Mouse (Mus musculus) small intestine, adult 2 months (tissue): ENCODE measurements around the gene Satb2.

Experiments
- CTCF ChIP-seq: fragments of 200-500 bp; IDR thresholded peaks from 2 replicates; pipeline ENCODE4 v1.5.1; 2012; ENCODE audit warnings: low read depth, mild to moderate bottlenecking, control low read depth, inconsistent platforms, low read length, moderate library complexity, mixed read lengths; ENCODE audit not compliant: insufficient replicate concordance, insufficient read length; ENCODE audit errors: extremely low read depth
- POLR2A ChIP-seq: fragments of 200-500 bp; IDR thresholded peaks from 2 replicates; pipeline ENCODE4 v1.6.1; 2012; ENCODE audit warnings: low read depth, mild to moderate bottlenecking, control low read depth, inconsistent platforms, low read length, moderate library complexity

- TF ChIP-seq POLR2A = no peak
- no peak for TF ChIP-seq CTCF
Observed at GRCm38 (mm10) chr1:56887524-56887923, 90.9 kb downstream of the Satb2 start.
